Mouse (Mus musculus) brain, embryonic 18.5 days (tissue): ENCODE results near the gene Thap7.
"Not testable (repeated sequence)": the region's sequence is repeated elsewhere in the genome, so short reads cannot be mapped to it uniquely, and the experiment has no call there.

Experiments used
- DNase-seq: peaks from one replicate; pipeline ENCODE4 v3.0.0-alpha.2; 2012; ENCODE audit warnings: low read depth, low spot score

The Thap7 gene

GRCm38 (mm10) chr16:17532271-17532670, 1.3 kb upstream of the Thap7 start:
- DNase-seq: no peak

- DNase-seq: no peak
Observed at GRCm38 (mm10) chr16:17529981-17530586, 852 bp downstream of the Thap7 start.

DNA sequence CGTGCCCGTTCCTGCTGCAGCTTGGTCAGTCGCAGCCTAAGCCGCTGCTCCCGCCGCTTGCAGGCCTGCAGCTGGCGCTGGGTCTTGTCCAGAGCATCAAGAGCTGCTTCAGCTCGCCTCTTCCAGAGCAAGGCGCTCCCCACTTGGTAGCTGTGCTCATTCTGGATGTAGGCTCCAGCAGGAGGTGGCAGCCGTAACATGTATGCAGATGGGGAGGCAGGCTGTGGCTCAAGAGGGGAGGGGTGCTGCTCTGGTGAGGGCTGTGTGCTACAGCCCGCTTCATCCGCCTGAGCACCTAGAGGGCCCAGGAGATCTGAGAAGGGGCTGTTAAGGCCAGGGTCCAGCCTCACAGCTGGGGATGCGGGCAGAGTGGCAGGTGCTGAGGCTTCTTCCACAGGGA, 2.7 kb downstream of the Thap7 start:
- DNase-seq: no peak

DNA sequence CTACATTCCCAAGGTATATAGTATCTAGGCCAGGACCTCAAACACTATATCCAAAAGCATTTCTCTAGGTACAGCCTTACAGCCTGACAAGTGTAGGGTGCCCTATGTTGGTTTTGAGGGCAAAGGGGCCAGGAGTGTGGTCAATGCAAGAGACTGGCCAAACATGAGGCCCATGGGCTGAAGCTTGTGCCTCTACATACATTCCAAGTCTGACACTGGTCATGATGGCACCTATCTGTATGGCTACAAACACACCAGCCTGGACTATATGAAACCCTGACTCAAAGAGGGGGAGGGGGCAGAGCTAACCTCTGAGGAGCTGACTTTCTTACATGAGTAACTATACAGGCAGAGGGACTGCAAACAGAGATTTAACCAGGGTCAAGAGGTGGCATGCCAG, 3.3 kb downstream of the Thap7 start:
- no peak for DNase-seq

DNA sequence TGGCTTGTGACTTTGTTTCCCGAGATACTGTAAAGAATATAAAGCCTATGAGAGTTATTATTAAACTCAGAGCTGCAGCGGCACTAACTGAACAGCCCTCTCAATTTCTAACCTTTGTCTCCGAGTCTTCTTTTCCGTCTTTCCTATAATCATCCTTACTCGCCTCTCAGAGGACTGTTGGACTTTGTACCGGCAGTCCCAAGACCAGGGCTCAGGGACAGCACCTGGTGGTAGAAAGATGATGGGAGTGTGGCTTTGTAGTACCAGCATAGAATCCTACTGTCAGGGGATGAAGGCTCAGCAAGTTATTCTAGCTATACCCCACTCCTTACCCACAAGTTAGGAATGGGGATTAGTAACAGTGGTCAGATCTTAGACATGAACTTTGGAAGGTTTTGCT, 4.7 kb downstream of the Thap7 start:
- DNase-seq: no peak

- no peak for DNase-seq
Observed at GRCm38 (mm10) chr16:17525524-17525923, 5.4 kb downstream of the Thap7 start.

DNA sequence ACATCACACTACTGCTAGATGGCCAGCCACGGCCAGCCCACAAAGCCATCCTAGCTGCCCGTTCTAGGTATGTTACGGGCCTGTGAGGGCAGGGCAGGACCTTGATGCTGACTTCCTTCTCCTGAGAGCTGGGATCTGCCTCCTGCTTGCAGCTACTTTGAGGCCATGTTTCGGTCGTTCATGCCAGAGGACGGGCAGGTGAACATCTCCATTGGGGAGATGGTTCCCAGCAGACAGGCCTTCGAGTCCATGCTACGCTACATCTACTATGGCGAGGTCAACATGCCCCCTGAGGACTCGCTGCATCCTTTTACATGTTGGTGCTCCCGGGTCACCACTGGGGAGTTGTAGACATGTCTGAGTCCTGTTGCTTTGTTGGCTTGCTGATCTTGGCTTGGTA, 6.8 kb downstream of the Thap7 start:
- no peak for DNase-seq

- DNase-seq: no peak
Observed at GRCm38 (mm10) chr16:17518910-17519309, 12.0 kb downstream of the Thap7 start.

- no peak for DNase-seq
Observed at GRCm38 (mm10) chr16:17511431-17511830, 19.5 kb downstream of the Thap7 start.

DNA sequence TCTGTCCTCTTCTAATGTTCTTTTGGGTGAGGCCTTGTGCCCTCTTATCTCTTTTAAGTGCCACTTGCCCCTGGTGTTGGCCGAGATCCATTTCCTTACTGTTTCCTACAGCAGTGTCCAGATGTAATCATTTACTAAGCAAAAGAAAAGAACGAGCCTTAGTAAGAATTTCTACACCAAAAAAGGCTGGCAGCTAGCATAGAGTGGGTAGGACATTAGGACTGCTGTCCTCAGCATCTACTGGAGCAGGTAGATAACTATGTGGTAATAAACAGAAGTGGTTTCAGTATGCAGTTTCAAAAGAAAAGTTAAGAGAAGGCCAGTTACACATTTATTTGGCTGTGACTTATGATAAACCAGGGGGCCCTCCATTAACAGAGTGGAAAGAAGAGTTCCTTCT, 20.2 kb downstream of the Thap7 start:
- DNase-seq: no peak

GRCm38 (mm10) chr16:17510143-17510542, 20.8 kb downstream of the Thap7 start:
- DNase-seq: no peak

DNA sequence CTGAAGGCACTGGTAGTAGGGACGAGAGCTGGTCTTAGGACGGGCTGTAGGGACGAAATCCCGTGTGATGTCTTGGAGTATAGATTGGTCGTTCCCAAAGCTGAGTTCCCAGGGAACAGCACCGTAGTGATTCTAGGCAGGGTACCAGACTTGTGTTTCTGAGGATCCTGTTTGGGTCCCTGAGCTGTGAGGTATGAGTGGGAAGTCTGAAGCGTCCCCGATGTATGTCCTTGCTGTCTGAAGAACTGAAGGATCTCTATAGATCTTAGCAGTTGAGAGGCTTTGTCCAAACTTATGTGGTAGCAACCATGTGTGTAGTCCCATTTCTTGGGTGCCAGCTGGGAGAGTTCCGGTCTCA, 21.7 kb downstream of the Thap7 start:
- DNase-seq: no peak

DNA sequence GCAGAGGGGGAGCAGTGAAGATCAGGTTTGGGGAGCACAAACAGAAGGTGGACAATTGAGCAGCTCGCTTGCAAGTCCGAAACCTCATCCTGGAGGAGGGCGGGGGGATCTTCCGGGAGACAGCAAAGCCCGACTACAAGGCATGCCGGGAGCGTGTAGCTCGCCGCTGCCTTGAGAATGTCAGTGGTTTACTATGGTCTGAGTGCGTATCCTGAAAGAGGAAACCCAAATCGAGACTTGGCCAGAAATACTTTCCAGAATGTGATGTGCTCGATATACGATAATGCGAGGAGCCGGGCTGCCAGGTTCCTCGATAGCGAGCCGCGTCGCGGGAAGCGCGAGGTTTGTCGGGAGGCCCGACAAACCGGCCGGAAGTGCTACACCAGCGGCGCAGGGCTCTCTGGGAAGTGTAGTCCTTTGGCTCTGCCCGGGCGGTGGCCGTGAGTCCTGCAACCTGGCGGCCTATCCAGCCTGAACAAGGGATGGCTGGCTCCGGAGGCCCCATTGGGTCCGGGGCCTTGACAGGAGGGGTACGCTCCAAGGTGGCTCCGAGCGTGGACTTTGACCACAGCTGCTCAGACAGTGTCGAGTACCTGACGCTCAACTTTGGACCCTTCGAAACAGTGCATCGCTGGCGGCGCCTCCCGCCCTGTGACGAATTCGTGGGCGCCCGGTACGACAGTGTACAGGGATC, 22.2 kb downstream of the Thap7 start, which contains the start of gene Lztr1:
Gene Lztr1 (plus strand): TSS at position 143 of the 694 bp plus-strand sequence.
- DNase-seq: peak; percentile 80

- not testable (repeated sequence) for DNase-seq
Observed at GRCm38 (mm10) chr16:17508031-17508430, 22.9 kb downstream of the Thap7 start.

- DNase-seq: no peak
Observed at GRCm38 (mm10) chr16:17507018-17507552, 23.9 kb downstream of the Thap7 start.

DNA sequence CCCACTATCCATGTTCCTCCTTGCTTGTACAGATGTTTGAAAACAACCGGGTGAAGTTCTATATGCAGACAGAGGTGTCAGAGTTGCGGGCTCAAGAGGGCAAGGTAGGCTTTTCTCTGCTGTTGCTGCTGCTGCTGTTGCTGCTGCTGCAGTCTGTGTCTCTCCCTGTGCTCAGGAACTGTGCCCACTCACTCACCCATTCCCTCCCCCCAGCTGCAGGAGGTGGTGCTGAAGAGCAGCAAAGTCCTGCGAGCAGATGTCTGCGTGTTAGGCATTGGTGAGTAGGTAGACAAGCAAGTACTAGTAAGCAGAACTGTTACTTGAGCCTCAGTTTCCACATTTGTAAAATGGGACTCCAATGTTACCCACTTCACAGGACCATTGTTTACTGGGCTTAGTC, 28.3 kb downstream of the Thap7 start:
- DNase-seq: no peak

DNA sequence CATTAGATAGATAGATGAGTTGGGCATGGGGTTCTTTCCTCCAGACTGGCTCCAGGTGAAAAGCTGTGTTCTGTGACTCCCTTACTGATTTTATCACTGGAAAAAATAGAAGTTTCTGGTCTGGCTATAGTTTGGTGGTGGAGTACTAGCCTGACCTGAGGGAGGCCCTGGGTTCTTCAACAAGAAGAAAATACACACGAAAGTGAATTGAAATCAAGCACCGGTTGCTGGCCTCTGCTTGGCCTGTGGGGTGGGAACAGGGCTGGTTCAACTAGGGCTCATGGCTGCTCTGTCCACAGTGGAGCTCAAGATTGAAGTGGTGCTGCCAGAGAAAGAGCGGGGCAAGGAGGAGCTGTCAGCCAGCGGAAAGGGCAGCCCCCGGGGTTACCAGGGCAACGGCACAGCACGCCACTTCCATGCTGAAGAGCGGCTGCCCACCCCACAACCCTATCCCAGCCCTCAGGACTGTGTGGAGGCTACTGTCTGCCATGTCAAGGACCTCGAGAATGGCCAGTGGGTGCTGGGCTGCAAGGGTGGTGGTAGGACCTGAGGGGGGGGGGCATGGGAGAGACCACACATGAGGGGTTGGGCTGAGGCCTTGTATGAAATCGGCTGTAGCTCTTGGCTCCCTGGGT, 31.6 kb downstream of the Thap7 start:
- DNase-seq: peak; percentile 6

- peak; percentile 42 for DNase-seq
Observed at GRCm38 (mm10) chr16:17496499-17497305, 34.2 kb downstream of the Thap7 start.

DNA sequence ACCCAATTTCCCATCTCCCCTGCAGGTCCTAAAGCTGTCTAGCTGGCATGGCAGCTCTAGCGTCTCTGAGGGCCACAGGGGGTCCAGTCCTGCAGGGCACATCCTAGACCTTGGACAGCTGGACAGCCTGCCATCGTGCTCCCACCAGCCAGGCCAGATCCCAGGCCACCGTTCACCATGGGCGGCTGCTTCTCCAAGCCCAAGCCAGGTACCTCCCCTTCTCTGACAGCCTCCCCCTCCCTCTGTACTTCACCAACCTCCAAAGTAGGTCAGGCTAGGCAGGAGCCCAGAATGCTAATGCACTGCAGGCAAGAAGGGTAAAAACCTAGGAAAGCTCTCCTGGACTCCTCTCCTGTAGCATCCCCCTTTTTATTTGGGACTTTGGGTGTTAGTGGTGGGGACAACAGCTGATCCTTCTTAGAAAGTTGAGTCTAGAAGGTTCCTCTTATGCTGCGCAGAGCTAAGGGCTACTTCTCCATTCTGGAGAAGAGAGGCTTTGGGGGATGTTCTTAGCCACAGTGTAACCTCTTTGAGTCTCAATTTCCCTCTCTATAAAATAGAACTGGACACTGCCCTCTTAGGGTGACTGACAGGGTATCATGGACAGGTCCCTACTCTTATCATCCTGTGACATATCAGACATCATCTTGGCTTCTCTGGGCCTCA, 38.9 kb downstream of the Thap7 start:
- DNase-seq: no peak

DNA sequence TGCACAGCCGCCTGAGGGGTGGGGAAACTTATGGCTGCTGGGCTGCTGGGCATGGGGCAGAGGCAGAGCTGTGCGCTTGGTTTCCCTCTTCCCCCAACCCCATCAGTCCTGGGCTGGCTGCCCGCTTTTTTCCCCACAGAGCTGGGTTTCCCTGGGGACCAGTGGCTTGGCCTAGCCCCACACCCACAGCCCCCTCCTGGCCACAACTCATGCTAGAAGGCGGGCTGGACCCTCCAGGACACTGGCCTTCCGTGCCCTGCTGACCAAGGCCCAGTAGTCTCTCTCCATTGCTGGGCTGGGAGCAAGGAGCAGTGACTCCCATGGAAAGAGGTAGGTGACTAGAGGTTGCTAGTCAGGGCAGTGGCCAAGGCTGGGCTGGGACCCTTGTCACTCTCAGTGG, 39.8 kb downstream of the Thap7 start:
- no peak for DNase-seq

DNA sequence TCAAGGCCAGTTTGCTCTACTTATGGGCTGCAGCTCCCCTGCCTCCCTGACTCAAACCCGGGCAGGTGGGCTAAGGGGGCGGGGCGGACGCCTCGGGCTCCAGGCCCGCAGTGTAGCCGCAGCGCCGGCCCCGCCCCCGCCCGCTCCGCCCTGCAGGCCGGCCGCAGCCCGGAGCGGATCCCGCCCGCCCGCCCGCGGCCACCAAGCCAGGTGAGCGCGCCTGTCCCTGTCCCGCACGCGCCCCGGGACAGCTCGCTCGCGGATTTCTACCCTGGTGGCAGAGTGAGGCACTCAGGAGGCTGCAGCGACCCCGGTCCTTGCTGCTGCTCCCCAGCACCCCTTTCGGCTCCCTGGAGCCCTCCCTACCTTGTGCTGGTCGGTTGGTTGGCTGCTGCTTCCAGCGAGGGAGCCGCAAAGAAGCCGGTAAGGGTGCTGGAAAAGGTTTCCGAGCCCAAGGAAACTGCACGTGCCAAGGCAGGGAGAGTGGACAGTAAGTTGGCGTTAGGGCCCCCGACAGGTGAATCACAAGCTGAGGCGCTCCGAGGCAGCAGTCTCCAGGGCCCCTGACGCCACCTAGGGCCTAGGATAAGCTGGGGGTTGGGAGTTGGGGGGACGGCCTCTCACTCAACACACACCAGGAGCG, 41.3 kb downstream of the Thap7 start, which contains the start of gene Aifm3:
Gene Aifm3 (plus strand): TSS at position 143 of the 643 bp plus-strand sequence.
- DNase-seq: no peak
